Mouse (Mus musculus) embryonic facial prominence, embryonic 15.5 days (tissue): ENCODE results near the gene Snrpd2. TPM values are rescaled to one million over a fixed set of nuclear protein-coding genes. Genes with fewer than 3 reads are reported as not detected.

Source experiments
- ATAC-seq: fragments of 200-750 bp; cut with Nextera tagmentation; 2 replicates; pipeline ENCODE4 v1.8.0; 2017; ENCODE audit warnings: low read depth, moderate TSS enrichment; ENCODE audit not compliant: insufficient number of reproducible peaks, low FRiP score, low TSS enrichment
- H3K27ac ChIP-seq: fragments of 300-500 bp; sonication (generic); replicated peaks from 2 replicates; pipeline ENCODE4 v1.5.1; 2015; ENCODE audit warnings: mild to moderate bottlenecking, inconsistent platforms
- H3K27me3 ChIP-seq: fragments of 300-500 bp; sonication (generic); 2 replicates; pipeline ENCODE4 v1.6.1; 2015; ENCODE audit warnings: inconsistent platforms
- H3K36me3 ChIP-seq: fragments of 300-500 bp; sonication (generic); 2 replicates; pipeline ENCODE4 v1.6.1; 2015; ENCODE audit warnings: mild to moderate bottlenecking, inconsistent platforms
- H3K4me1 ChIP-seq: fragments of 300-500 bp; sonication (generic); 2 replicates; pipeline ENCODE4 v1.6.1; 2015; ENCODE audit warnings: inconsistent platforms
- H3K4me2 ChIP-seq: fragments of 300-500 bp; sonication (generic); replicated peaks from 2 replicates; pipeline ENCODE4 v1.6.1; 2015; ENCODE audit warnings: mild to moderate bottlenecking, inconsistent platforms
- H3K4me3 ChIP-seq: fragments of 300-500 bp; sonication (generic); replicated peaks from 2 replicates; pipeline ENCODE4 v1.5.1; 2015; ENCODE audit warnings: mild to moderate bottlenecking, inconsistent platforms
- H3K9ac ChIP-seq: fragments of 300-500 bp; sonication (generic); 2 replicates; pipeline ENCODE4 v1.6.1; 2015; ENCODE audit warnings: inconsistent platforms
- H3K9me3 ChIP-seq: fragments of 300-500 bp; sonication (generic); replicated peaks from 2 replicates; pipeline ENCODE4 v1.6.1; 2016; ENCODE audit warnings: inconsistent platforms
- WGBS: fragments of 180-500 bp; shearing (Covaris S2); methylation state at CpG from one replicate; pipeline ENCODE4 v1.1.7; 2015; 5-methylcytosine and 5-hydroxymethylcytosine counted together
- polyA plus RNA-seq: library from polyadenylated mRNA; unstranded; fragments of >200 nt; fragmentation: Nextera tagmentation; extraction: Ambion mirVana; gene quantifications from 2 replicates; pipeline ENCODE4 v1.2.1, GENCODE M21; 2015

The Snrpd2 gene
- polyA plus RNA-seq, 1 experiment from 2014 or later: 139 TPM

DNA sequence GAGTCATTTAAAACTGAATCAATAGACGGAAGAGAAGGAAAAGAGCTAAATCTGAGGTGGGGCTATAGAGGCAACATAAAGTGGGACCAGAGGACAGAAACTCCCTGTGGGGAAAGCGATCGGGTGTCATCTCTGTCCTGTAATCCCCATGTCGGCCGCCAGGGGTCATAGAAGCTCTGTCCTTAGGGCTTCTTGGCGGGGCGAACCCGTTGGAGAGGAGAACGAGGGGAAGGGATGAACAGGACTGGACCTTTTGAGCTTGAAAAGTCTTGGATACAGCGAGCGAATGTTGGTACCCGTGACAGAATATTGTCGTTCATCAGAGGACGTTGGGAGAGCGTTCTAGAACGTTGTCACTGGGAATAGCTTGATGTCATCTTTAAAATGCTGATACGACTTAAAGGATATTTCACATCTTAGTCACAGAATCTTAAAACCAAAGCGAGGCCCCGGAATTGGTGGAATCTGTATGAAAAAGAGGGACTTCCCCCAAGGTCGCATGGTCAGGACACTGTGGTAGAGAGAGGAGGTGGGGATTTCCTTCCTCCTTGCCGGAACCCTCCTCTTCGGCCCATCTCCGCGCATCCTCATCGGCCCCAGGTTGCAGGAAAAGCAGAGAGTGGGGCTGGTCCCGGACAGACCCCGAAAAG is 29.0 kb downstream of the Snrpd2 start:
- peaks cover 44% of the 10 kb centered on the region for H3K4me1 ChIP-seq
- H3K9me3 ChIP-seq: no peaks in the 10 kb centered on the region
- H3K9ac ChIP-seq: no peak overlapping the region
- H3K36me3 ChIP-seq: no peaks in the 10 kb centered on the region
- ATAC-seq: no peak
- H3K27me3 ChIP-seq: peaks cover 53% of the 10 kb centered on the region
- 5% methylated on average over 27 of the region's 27 CpGs for WGBS
- H3K27ac ChIP-seq: no peak overlapping the region
- peak overlapping the region; percentile 34 for H3K4me3 ChIP-seq
- peak overlapping the region; percentile 49 for H3K4me2 ChIP-seq

DNA sequence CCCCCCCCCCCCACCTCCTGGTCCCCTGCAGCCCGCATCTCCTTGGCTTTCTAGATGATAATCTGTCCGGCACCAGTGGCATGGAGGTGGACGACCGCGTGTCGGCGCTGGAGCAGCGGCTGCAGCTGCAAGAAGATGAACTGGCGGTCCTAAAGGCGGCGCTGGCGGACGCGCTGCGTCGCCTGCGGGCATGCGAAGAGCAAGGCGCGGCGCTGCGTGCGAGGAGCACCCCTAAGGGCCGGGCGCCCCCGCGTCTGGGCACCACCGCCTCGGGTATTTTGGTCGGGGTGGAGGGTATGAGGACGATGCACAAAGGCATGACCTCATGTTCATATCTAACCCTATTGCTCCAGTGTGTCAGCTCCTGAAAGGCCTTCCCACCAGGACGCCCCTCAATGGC is 29.7 kb downstream of the Snrpd2 start:
- H3K9ac ChIP-seq: no peak overlapping the region
- peaks cover 45% of the 10 kb centered on the region for H3K4me1 ChIP-seq
- H3K4me3 ChIP-seq: peak overlapping the region; percentile 34
- H3K27ac ChIP-seq: no peak overlapping the region
- under 1% methylated on average over 32 of the region's 32 CpGs for WGBS
- ATAC-seq: no peak
- H3K9me3 ChIP-seq: no peaks in the 10 kb centered on the region
- peaks cover 53% of the 10 kb centered on the region for H3K27me3 ChIP-seq
- no peaks in the 10 kb centered on the region for H3K36me3 ChIP-seq
- peak overlapping the region; percentile 49 for H3K4me2 ChIP-seq

DNA sequence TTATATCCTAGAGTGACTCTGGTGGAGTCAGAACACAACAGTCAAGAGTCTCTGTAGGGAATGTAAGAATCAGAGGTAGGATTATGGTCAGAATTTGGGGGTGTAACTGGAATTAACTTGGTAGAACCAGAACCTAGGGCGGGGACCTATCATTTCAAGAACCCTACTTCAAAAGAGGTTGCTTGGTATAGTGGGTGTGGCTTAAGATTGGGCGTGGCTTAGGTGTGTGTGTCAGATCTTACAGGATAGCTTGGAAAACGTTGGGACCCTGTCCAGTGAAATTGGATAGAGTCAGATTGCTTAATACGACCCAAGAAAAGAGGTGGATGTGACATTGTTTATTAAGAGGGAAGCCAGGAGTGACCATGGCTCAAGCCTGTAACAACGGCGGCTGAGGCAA is 30.4 kb downstream of the Snrpd2 start:
- no peak overlapping the region for H3K27ac ChIP-seq
- no peak overlapping the region for H3K4me3 ChIP-seq
- no peak overlapping the region for H3K9ac ChIP-seq
- peaks cover 50% of the 10 kb centered on the region for H3K27me3 ChIP-seq
- H3K4me2 ChIP-seq: no peak overlapping the region
- 33% methylated on average over 6 of the region's 6 CpGs for WGBS
- peaks cover 53% of the 10 kb centered on the region for H3K4me1 ChIP-seq
- no peak for ATAC-seq
- no peaks in the 10 kb centered on the region for H3K9me3 ChIP-seq
- no peaks in the 10 kb centered on the region for H3K36me3 ChIP-seq

DNA sequence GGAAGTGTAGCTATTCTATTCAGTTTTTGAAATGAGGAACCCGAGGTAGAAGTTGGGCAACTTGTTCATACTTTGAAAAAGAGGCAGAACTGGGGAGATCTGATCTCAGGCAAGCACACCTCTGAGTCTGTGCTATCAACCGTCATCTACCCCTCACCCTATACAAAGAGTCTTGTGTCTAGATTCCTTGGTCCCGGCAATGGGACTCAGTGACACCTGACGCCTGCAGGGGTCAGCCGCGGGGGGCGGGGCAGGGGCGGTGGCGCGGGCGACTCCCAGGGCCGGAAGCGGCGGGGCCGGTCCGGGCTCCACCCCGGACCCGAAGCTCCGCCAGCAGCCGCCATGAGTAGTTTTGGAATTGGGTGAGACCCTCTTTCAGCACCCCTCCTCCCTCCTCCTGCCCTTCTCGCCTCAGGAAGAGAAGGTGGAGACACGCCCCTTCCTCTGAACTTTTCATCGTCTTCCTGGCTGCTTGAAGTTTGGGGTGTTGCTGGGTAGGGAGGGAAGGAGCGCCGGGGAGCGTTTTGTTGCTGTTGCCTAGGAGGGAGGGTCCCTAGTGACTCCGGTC is 31.4 kb downstream of the Snrpd2 start:
- Histone ChIP-seq H3K27me3 (peaks cover 42% of the 10 kb centered on the region), H3K4me1 (peaks cover 50% of the 10 kb centered on the region)

GRCm38 (mm10) chr7:19184250-19184649 is 34.7 kb downstream of the Snrpd2 start:
- Histone ChIP-seq H3K4me2 (0 out of 2 replicates have a peak overlapping the region, but pooled peaks have one; percentile 7), H3K9ac (no peak overlapping the region), H3K4me3 (no peak overlapping the region), H3K4me1 (peaks cover 29% of the 10 kb centered on the region), H3K36me3 (0 out of 2 replicates have a peak, but pooled peaks cover 9% of the 10 kb centered on the region), H3K27me3 (peaks cover 10% of the 10 kb centered on the region), H3K9me3 (no peaks in the 10 kb centered on the region), H3K27ac (peak overlapping the region; percentile 61)
- no peak for ATAC-seq
- WGBS: 45% methylated on average over 2 of the region's 2 CpGs

More for the DNA sequence above, 31.4 kb downstream of the Snrpd2 start:
- H3K9ac ChIP-seq: peak overlapping the region; percentile 42
- H3K4me2 ChIP-seq: peak overlapping the region; percentile 74
- ATAC-seq: 0 out of 2 replicates have a peak, but pooled peaks have one; percentile 12
- peak overlapping the region; percentile 56 for H3K4me3 ChIP-seq
- no peaks in the 10 kb centered on the region for H3K9me3 ChIP-seq
- 0 out of 2 replicates have a peak, but pooled peaks cover under 1% of the 10 kb centered on the region for H3K36me3 ChIP-seq
- under 1% methylated on average over 22 of the region's 27 CpGs for WGBS
- H3K27ac ChIP-seq: peak overlapping the region; percentile 41

GRCm38 (mm10) chr7:19184758-19185157 is 35.2 kb downstream of the Snrpd2 start:
- Histone ChIP-seq H3K4me2 (0 out of 2 replicates have a peak overlapping the region, but pooled peaks have one; percentile 7), H3K4me1 (peaks cover 25% of the 10 kb centered on the region), H3K9me3 (no peaks in the 10 kb centered on the region), H3K27me3 (peaks cover 5% of the 10 kb centered on the region; the same call in 1 of the 2 replicates), H3K4me3 (no peak overlapping the region), H3K27ac (peak overlapping the region; percentile 61), H3K9ac (no peak overlapping the region), H3K36me3 (0 out of 2 replicates have a peak, but pooled peaks cover 10% of the 10 kb centered on the region)
- ATAC-seq: peak; percentile 69
- WGBS: 43% methylated on average over 6 of the region's 6 CpGs

GRCm38 (mm10) chr7:19194676-19195075 is 45.2 kb downstream of the Snrpd2 start:
- Histone ChIP-seq H3K27me3 (no peaks in the 10 kb centered on the region), H3K4me3 (no peak overlapping the region), H3K9ac (no peak overlapping the region), H3K9me3 (no peaks in the 10 kb centered on the region), H3K36me3 (peaks cover 61% of the 10 kb centered on the region), H3K27ac (no peak overlapping the region), H3K4me2 (no peak overlapping the region), H3K4me1 (no peaks in the 10 kb centered on the region)
- no peak for ATAC-seq
- 98% methylated on average over 4 of the region's 4 CpGs for WGBS

DNA sequence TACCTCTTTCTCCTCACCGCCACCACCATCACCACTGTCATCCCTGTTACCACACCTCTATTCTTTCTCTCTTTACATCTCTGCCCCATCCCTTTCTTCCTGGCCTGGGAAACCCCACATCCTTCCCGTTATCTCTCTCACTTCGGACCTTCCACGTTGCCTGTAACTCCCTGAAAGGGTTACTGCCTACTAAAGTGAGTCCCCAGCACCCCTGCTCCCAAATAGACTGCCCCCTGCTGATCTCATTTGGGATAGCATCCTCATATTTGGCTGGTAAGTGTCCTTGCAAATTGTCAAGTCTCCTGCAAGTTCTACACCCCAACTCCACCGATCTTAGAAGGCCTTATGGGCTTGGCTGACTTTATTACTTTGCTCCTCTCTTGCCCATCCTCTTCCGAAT is 47.2 kb downstream of the Snrpd2 start:
- H3K9ac ChIP-seq: no peak overlapping the region
- H3K4me1 ChIP-seq: no peaks in the 10 kb centered on the region
- H3K4me2 ChIP-seq: no peak overlapping the region
- no peak overlapping the region for H3K4me3 ChIP-seq
- H3K27me3 ChIP-seq: no peaks in the 10 kb centered on the region
- no peak for ATAC-seq
- WGBS: 67% methylated on average over 6 of the region's 6 CpGs
- peaks cover 62% of the 10 kb centered on the region for H3K36me3 ChIP-seq
- no peak overlapping the region for H3K27ac ChIP-seq
- no peaks in the 10 kb centered on the region for H3K9me3 ChIP-seq

GRCm38 (mm10) chr7:19197985-19198384 is 48.5 kb downstream of the Snrpd2 start:
- Histone ChIP-seq H3K4me2 (no peak overlapping the region), H3K9me3 (no peaks in the 10 kb centered on the region), H3K4me1 (no peaks in the 10 kb centered on the region), H3K4me3 (no peak overlapping the region), H3K36me3 (peaks cover 62% of the 10 kb centered on the region), H3K27ac (no peak overlapping the region), H3K27me3 (no peaks in the 10 kb centered on the region), H3K9ac (no peak overlapping the region)
- 28% methylated on average over 2 of the region's 2 CpGs for WGBS
- no peak for ATAC-seq

- WGBS: 72% methylated on average over 15 of the region's 15 CpGs
- H3K9me3 ChIP-seq: no peaks in the 10 kb centered on the region
- H3K9ac ChIP-seq: no peak overlapping the region
- H3K4me3 ChIP-seq: no peak overlapping the region
- no peak overlapping the region for H3K27ac ChIP-seq
- no peak overlapping the region for H3K4me2 ChIP-seq
- peak; percentile 35; the same call in 1 of the 2 replicates for ATAC-seq
- H3K4me1 ChIP-seq: no peaks in the 10 kb centered on the region
- peaks cover 54% of the 10 kb centered on the region for H3K36me3 ChIP-seq
- no peaks in the 10 kb centered on the region for H3K27me3 ChIP-seq
These were observed 52.1 kb downstream of the Snrpd2 start for GRCm38 (mm10) chr7:19201660-19202059.

GRCm38 (mm10) chr7:19202065-19202850 is 52.7 kb downstream of the Snrpd2 start:
- no peak overlapping the region for H3K4me3 ChIP-seq
- WGBS: 58% methylated on average over 15 of the region's 15 CpGs

More at GRCm38 (mm10) chr7:19202065-19202850, 52.7 kb downstream of the Snrpd2 start:
- Histone ChIP-seq H3K9me3 (no peaks in the 10 kb centered on the region), H3K4me2 (no peak overlapping the region), H3K4me1 (no peaks in the 10 kb centered on the region), H3K9ac (no peak overlapping the region), H3K36me3 (peaks cover 48% of the 10 kb centered on the region), H3K27me3 (no peaks in the 10 kb centered on the region), H3K27ac (no peak overlapping the region)
- ATAC-seq: 0 out of 2 replicates have a peak, but pooled peaks have one; percentile 8
